9 mouse cellular contexts compared by ENCODE assay signal in genomic region chr6:67048880-67049694, GRCm38 (mm10). TPM values are rescaled to one million over a fixed set of nuclear protein-coding genes. Genes with fewer than 3 reads are reported as not detected.
DNase-seq lines count a peak whose midpoint lies in the region; ATAC-seq and TF ChIP-seq lines count a peak whose summit lies in the region.
"Had no signal": no experiment of that assay in that cellular context is flagged by ENCODE, and none has a peak within 500 bp of the region (broad histone marks: within the 10 kb centered on the region; RNA-seq: fewer than 3 reads in every experiment).

No protein-coding gene starts in this region.

- peak; percentile 93 for ATAC-seq in lung, embryonic 16.5 days (ENCODE audit: low read depth)
- peak; percentile 34; the same call in 1 of the 2 replicates for ATAC-seq in forebrain, postnatal 0 days
- peak; percentile 51 for ATAC-seq in liver, embryonic 15.5 days (ENCODE audit: insufficient read depth)
- ATAC-seq in stomach, embryonic 14.5 days (ENCODE audit: insufficient number of reproducible peaks, insufficient read depth, low FRiP score, low read depth), result peak; percentile 67; the same call in 1 of the 2 replicates

- H3K9me3 ChIP-seq in lung, embryonic 16.5 days (ENCODE audit: control insufficient read depth, low read length), result no peaks in the 10 kb centered on the region
- no peaks in the 10 kb centered on the region for H3K9me3 ChIP-seq in forebrain, postnatal 0 days (ENCODE audit: low read length)
- H3K9me3 ChIP-seq in liver, embryonic 15.5 days (replicated peaks), result no peaks in the 10 kb centered on the region
- H3K9me3 ChIP-seq in stomach, embryonic 14.5 days (ENCODE audit: control insufficient read depth, low read depth, low read length), result no peaks in the 10 kb centered on the region
- H3K9me3 ChIP-seq: heart, embryonic 15.5 days had no signal

- TF ChIP-seq CTCF in forebrain, postnatal 0 days (IDR thresholded peaks at IDR 0.05; ENCODE audit: low read depth), result no peak

- H3K9ac ChIP-seq in lung, embryonic 16.5 days (ENCODE audit: low read length), result no peak overlapping the region
- H3K9ac ChIP-seq in forebrain, postnatal 0 days, result no peak overlapping the region
- no peak overlapping the region for H3K9ac ChIP-seq in liver, embryonic 15.5 days
- H3K9ac ChIP-seq in stomach, embryonic 14.5 days (replicated peaks; ENCODE audit: low read depth, low read length), result no peak overlapping the region
- H3K9ac ChIP-seq: heart, embryonic 15.5 days had no signal

- no peaks in the 10 kb centered on the region for H3K36me3 ChIP-seq in lung, embryonic 16.5 days (ENCODE audit: control insufficient read depth, insufficient read depth, low read length)
- H3K36me3 ChIP-seq in forebrain, postnatal 0 days (ENCODE audit: insufficient read depth), result no peaks in the 10 kb centered on the region
- no peaks in the 10 kb centered on the region for H3K36me3 ChIP-seq in liver, embryonic 15.5 days (replicated peaks)
- H3K36me3 ChIP-seq in stomach, embryonic 14.5 days (ENCODE audit: control insufficient read depth, insufficient read depth, low read length), result no peaks in the 10 kb centered on the region
- H3K36me3 ChIP-seq: heart, embryonic 15.5 days had no signal

- no peak overlapping the region for H3K4me3 ChIP-seq in lung, embryonic 16.5 days (ENCODE audit: low read length)
- no peak overlapping the region for H3K4me3 ChIP-seq in forebrain, postnatal 0 days (ENCODE audit: low read depth, low read length)
- no peak overlapping the region for H3K4me3 ChIP-seq in liver, embryonic 15.5 days (replicated peaks)
- H3K4me3 ChIP-seq in stomach, embryonic 14.5 days (ENCODE audit: low read depth, low read length), result no peak overlapping the region
- H3K4me3 ChIP-seq: heart, embryonic 15.5 days had no signal

- no peak for DNase-seq in lung, postnatal 14 days
- DNase-seq in forebrain, postnatal 0 days, result peak; percentile 4
- no peak for DNase-seq in adrenal gland, postnatal 36 days
- no peak for DNase-seq in ovary, postnatal 14 days (ENCODE audit: low spot score)
- DNase-seq in cerebellum, postnatal 14 days, result no peak

- no peak overlapping the region for H3K4me2 ChIP-seq in lung, embryonic 16.5 days (ENCODE audit: low read depth, low read length)
- H3K4me2 ChIP-seq in forebrain, postnatal 0 days (ENCODE audit: low read depth), result no peak overlapping the region
- H3K4me2 ChIP-seq in liver, embryonic 15.5 days, result no peak overlapping the region
- H3K4me2 ChIP-seq in stomach, embryonic 14.5 days (replicated peaks; ENCODE audit: low read depth, low read length), result no peak overlapping the region
- H3K4me2 ChIP-seq: heart, embryonic 15.5 days had no signal

- WGBS in lung, embryonic 16.5 days, result 25% methylated on average over 7 of the region's 7 CpGs
- 25% methylated on average over 7 of the region's 7 CpGs for WGBS in forebrain, postnatal 0 days
- 32% methylated on average over 7 of the region's 7 CpGs for WGBS in liver, embryonic 15.5 days (ENCODE audit: insufficient replicate concordance)
- WGBS in stomach, embryonic 14.5 days, result 29% methylated on average over 7 of the region's 7 CpGs

- H3K4me1 ChIP-seq in lung, embryonic 16.5 days (replicated peaks; ENCODE audit: control insufficient read depth, insufficient read depth, low read length), result peaks cover 7% of the 10 kb centered on the region
- H3K4me1 ChIP-seq in forebrain, postnatal 0 days (ENCODE audit: insufficient read depth), result 0 out of 2 replicates have a peak, but pooled peaks cover 3% of the 10 kb centered on the region
- peaks cover 29% of the 10 kb centered on the region for H3K4me1 ChIP-seq in liver, embryonic 15.5 days (replicated peaks)
- H3K4me1 ChIP-seq in stomach, embryonic 14.5 days (ENCODE audit: control insufficient read depth, insufficient read depth, low read length), result peaks cover 5% of the 10 kb centered on the region; the same call in 1 of the 2 replicates
- H3K4me1 ChIP-seq: heart, embryonic 15.5 days had no signal

- H3K27me3 ChIP-seq in lung, embryonic 16.5 days (ENCODE audit: control insufficient read depth, insufficient read depth, low read depth, low read length), result no peaks in the 10 kb centered on the region
- H3K27me3 ChIP-seq in forebrain, postnatal 0 days (ENCODE audit: insufficient read depth, low read length), result no peaks in the 10 kb centered on the region
- no peaks in the 10 kb centered on the region for H3K27me3 ChIP-seq in liver, embryonic 15.5 days
- no peaks in the 10 kb centered on the region for H3K27me3 ChIP-seq in stomach, embryonic 14.5 days (ENCODE audit: control insufficient read depth, insufficient read depth, low read length)
- H3K27me3 ChIP-seq: heart, embryonic 15.5 days had no signal

- H3K27ac ChIP-seq in lung, embryonic 16.5 days (ENCODE audit: low read length), result peak overlapping the region; percentile 64
- H3K27ac ChIP-seq in forebrain, postnatal 0 days (ENCODE audit: low read depth, low read length), result no peak overlapping the region
- H3K27ac ChIP-seq in liver, embryonic 15.5 days (replicated peaks), result no peak overlapping the region; the same call in 1 of the 2 replicates
- no peak overlapping the region; the same call in 1 of the 2 replicates for H3K27ac ChIP-seq in stomach, embryonic 14.5 days (ENCODE audit: low read length)
- H3K27ac ChIP-seq: heart, embryonic 15.5 days had no signal

RNA-seq across cellular contexts. Expression of gene Gadd45a, which starts 11.8 kb away (rescaled TPM):
- 14.5 and 17.7 TPM in 2 replicates for polyA plus RNA-seq in lung, embryonic 16.5 days (2015; fragmentation: Nextera tagmentation; extraction: Ambion mirVana)
- total RNA-seq in forebrain, postnatal 0 days (2014; rRNA removed), result 4.8 and 7.9 TPM in 2 replicates
- polyA plus RNA-seq in forebrain, postnatal 0 days (2015; fragmentation: Nextera tagmentation; extraction: Ambion mirVana), result 6.9 and 7.8 TPM in 2 replicates
- polyA plus RNA-seq in liver, embryonic 15.5 days (2015; fragmentation: Nextera tagmentation; extraction: Ambion mirVana), result 64.3 and 72.9 TPM in 2 replicates
- polyA plus RNA-seq in stomach, embryonic 14.5 days (2014; fragmentation: Nextera tagmentation; extraction: Ambion mirVana), result 12.7 and 13.0 TPM in 2 replicates
- total RNA-seq in adrenal gland, postnatal 36 days (2021), result 10 to 100 TPM; 26.2 to 54.8 TPM

Comparison
In these comparisons a context has a peak if more than half of its experiments do, and no peak if none do; other contexts are left out.
1. ATAC-seq: peak in every context shown above with its lines; median percentile 93 in lung, embryonic 16.5 days; 67 in stomach, embryonic 14.5 days; 51 in liver, embryonic 15.5 days; 34 in forebrain, postnatal 0 days.